ENCODE assay signal across 8 mouse cellular contexts in the genomic region with DNA sequence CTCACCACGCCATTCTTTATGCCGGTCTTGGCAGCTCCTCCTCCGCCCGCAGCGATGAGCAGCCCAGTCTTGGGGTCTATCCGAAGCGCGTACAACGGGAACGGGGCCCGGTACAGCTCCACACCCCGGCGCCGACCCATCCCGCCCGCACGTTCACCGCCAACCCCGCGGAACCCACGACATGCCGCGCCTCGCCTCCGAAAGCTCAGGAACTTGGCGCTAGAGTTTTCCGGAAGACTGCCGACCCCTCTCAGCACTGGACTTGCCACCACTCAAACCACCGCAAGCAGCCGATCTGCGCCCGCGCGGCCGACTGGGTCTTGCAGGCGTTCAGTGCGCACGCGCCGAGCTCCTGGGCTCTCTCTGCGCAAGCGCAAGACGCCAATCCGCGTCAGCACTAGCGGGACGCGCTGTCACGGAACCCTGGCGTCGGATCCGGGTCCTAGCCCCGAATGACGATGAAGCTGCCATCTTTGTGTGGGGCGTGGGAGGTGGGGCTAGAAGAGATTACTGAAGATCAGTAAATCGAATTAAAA. TPM values are rescaled to one million over a fixed set of nuclear protein-coding genes. Genes with fewer than 3 reads are reported as not detected.
DNase-seq lines count a peak whose midpoint lies in the region; ATAC-seq and TF ChIP-seq lines count a peak whose summit lies in the region.

Gene Preb, minus strand, starts transcription at position 396 of the 536 bp plus-strand sequence.

- peak within 1 kb of the TSS; percentile 78 for H3K27ac ChIP-seq in MEL (ENCODE audit: control insufficient read depth, low read depth, low read length)
- peak within 1 kb of the TSS; percentile 73 for H3K27ac ChIP-seq in cerebellum, adult 2 months (ENCODE audit: insufficient read depth, low read length)
- H3K27ac ChIP-seq in lung, embryonic 16.5 days (ENCODE audit: low read length), result peak within 1 kb of the TSS; percentile 85

- peak; percentile 78 to 82 for ATAC-seq in hematopoietic stem cell, adult 5-6 weeks (replicated peaks in 1 of 2; ENCODE audit: insufficient read depth in 1 of 2, low FRiP score in 2 of 2, low TSS enrichment in 1 of 2, low read depth in 1 of 2, poor library complexity in 2 of 2, severe bottlenecking in 2 of 2)
- peak; percentile 97 for ATAC-seq in lung, embryonic 16.5 days (ENCODE audit: low read depth)

- peaks cover 25% of the 10 kb centered on the region for H3K79me2 ChIP-seq in MEL (ENCODE audit: control insufficient read depth, insufficient read depth, low read length, poor library complexity)

- peak in 1 of 2 experiments; percentile 36; a peak in 1 of 4 replicates for TF ChIP-seq EP300 in MEL (IDR thresholded peaks at IDR 0.05; ENCODE audit: low read depth in 1 of 2, low read length in 2 of 2)

- peak within 1 kb of the TSS; percentile 94 for H3K9ac ChIP-seq in MEL (ENCODE audit: control insufficient read depth, low read depth, low read length, poor library complexity, severe bottlenecking)
- H3K9ac ChIP-seq in lung, embryonic 16.5 days (ENCODE audit: low read length), result peak within 1 kb of the TSS; percentile 81

- TF ChIP-seq RAD21 in MEL (IDR thresholded peaks at IDR 0.05; ENCODE audit: low read depth, low read length), result no peak

- H3K36me3 ChIP-seq in MEL (ENCODE audit: control insufficient read depth in 1 of 2, insufficient read depth in 2 of 2, low read length in 2 of 2), result peaks cover 4 to 31% of the 10 kb centered on the region in 2 experiments; a peak in 3 of 4 replicates
- peaks cover 16% of the 10 kb centered on the region for H3K36me3 ChIP-seq in lung, embryonic 16.5 days (ENCODE audit: control insufficient read depth, insufficient read depth, low read length)

- H3K4me3 ChIP-seq in MEL (ENCODE audit: control insufficient read depth in 1 of 2, insufficient read depth in 1 of 2, low read depth in 2 of 2, low read length in 2 of 2), result peak within 1 kb of the TSS; percentile 70 to 96
- H3K4me3 ChIP-seq in cerebellum, adult 2 months (replicated peaks; ENCODE audit: insufficient read depth, low read depth, low read length), result peak within 1 kb of the TSS; percentile 84
- H3K4me3 ChIP-seq in lung, embryonic 16.5 days (ENCODE audit: low read length), result peak within 1 kb of the TSS; percentile 69

- peak; percentile 99 for DNase-seq in MEL (ENCODE audit: low read depth, low spot score)
- DNase-seq in cerebellum, adult 2 months, result peak; percentile 99
- DNase-seq in forelimb bud, embryonic 11.5 days (ENCODE audit: low read depth, low spot score), result peak; percentile 99
- peak; percentile 92 for DNase-seq in layer of hippocampus, adult 9-10 months (ENCODE audit: low spot score)
- peak; percentile 99 for DNase-seq in ovary, postnatal 10 days (ENCODE audit: low spot score)
- DNase-seq in thymus, postnatal 10 days (ENCODE audit: low spot score in 2 of 2), result peak; percentile 96 to 99

- under 1% methylated on average over 56 of the region's 56 CpGs for WGBS in cerebellum, adult 2 months
- WGBS in lung, embryonic 16.5 days, result under 1% methylated on average over 56 of the region's 56 CpGs

- H3K4me1 ChIP-seq in MEL (ENCODE audit: control insufficient read depth in 1 of 2, insufficient read depth in 2 of 2, low read length in 2 of 2), result peaks cover 5 to 32% of the 10 kb centered on the region in 2 experiments
- peaks cover 26% of the 10 kb centered on the region for H3K4me1 ChIP-seq in cerebellum, adult 2 months (ENCODE audit: control insufficient read depth, insufficient read depth, low read length)
- peaks cover 15% of the 10 kb centered on the region for H3K4me1 ChIP-seq in lung, embryonic 16.5 days (replicated peaks; ENCODE audit: control insufficient read depth, insufficient read depth, low read length)

- H3K9me3 ChIP-seq in MEL (replicated peaks; ENCODE audit: insufficient read depth, low read length), result no peaks in the 10 kb centered on the region
- H3K9me3 ChIP-seq in lung, embryonic 16.5 days (ENCODE audit: control insufficient read depth, low read length), result no peaks in the 10 kb centered on the region

- no peaks in the 10 kb centered on the region for H3K27me3 ChIP-seq in MEL (ENCODE audit: control insufficient read depth in 1 of 2, insufficient read depth in 2 of 2, low read length in 2 of 2)
- H3K27me3 ChIP-seq in cerebellum, adult 2 months (ENCODE audit: control insufficient read depth, insufficient read depth, low read length), result no peaks in the 10 kb centered on the region
- H3K27me3 ChIP-seq in lung, embryonic 16.5 days (ENCODE audit: control insufficient read depth, insufficient read depth, low read depth, low read length), result no peaks in the 10 kb centered on the region

- peak within 1 kb of the TSS; percentile 81 for H3K4me2 ChIP-seq in lung, embryonic 16.5 days (ENCODE audit: low read depth, low read length)

- no peak for TF ChIP-seq CTCF in MEL (IDR thresholded peaks at IDR 0.05 in 2 of 3, conservative IDR thresholded peaks at IDR 0.05 in 1 of 3; ENCODE audit: control insufficient read depth in 1 of 3, insufficient read depth in 1 of 3, low read depth in 2 of 3, low read length in 3 of 3, poor library complexity in 1 of 3, severe bottlenecking in 1 of 3)
- no peak for TF ChIP-seq CTCF in cerebellum, adult 2 months (IDR thresholded peaks at IDR 0.05; ENCODE audit: borderline replicate concordance, insufficient read depth, low read depth, low read length)

- TF ChIP-seq POLR2A in MEL (IDR thresholded peaks at IDR 0.05; ENCODE audit: control insufficient read depth in 1 of 2, insufficient read depth in 1 of 2, low read depth in 1 of 2, low read length in 2 of 2, poor library complexity in 1 of 2), result peak; percentile 90 to 97
- TF ChIP-seq POLR2A in cerebellum, adult 2 months (IDR thresholded peaks at IDR 0.05; ENCODE audit: borderline replicate concordance, insufficient read depth, low read length), result peak; percentile 96

TF ChIP-seq in MEL, 35 proteins besides CTCF, POLR2A, EP300 and RAD21:
- TF ChIP-seq USF2 (IDR thresholded peaks at IDR 0.05; ENCODE audit: borderline replicate concordance in 1 of 2, insufficient read depth in 1 of 2, low read depth in 1 of 2, low read length in 2 of 2) (no peak), MYC (IDR thresholded peaks at IDR 0.05; ENCODE audit: low read depth, low read length) (0 out of 2 replicates have a peak, but pooled peaks have one; percentile 42), NRF1 (IDR thresholded peaks at IDR 0.05; ENCODE audit: insufficient read depth, low read depth, low read length, poor library complexity, severe bottlenecking) (peak; percentile 100), TAL1 (IDR thresholded peaks at IDR 0.05; ENCODE audit: low read length) (no peak), SIN3A (IDR thresholded peaks at IDR 0.05; ENCODE audit: low read length) (peak; percentile 92), BHLHE40 (IDR thresholded peaks at IDR 0.05; ENCODE audit: borderline replicate concordance, low read depth, low read length) (no peak), GABPA (IDR thresholded peaks at IDR 0.05; ENCODE audit: low read depth, low read length) (no peak), ZMIZ1 (IDR thresholded peaks at IDR 0.05; ENCODE audit: low read depth, low read length) (peak; percentile 98), MXI1 (IDR thresholded peaks at IDR 0.05; ENCODE audit: low read depth, low read length) (peak; percentile 64), SMC3 (IDR thresholded peaks at IDR 0.05; ENCODE audit: low read depth, low read length) (no peak), ZKSCAN1 (IDR thresholded peaks at IDR 0.05; ENCODE audit: low read depth, low read length) (no peak), POLR2AphosphoS2 (IDR thresholded peaks at IDR 0.05; ENCODE audit: low read length) (peak; percentile 94), TCF12 (IDR thresholded peaks at IDR 0.05; ENCODE audit: low read depth, low read length) (peak; percentile 74; the same call in 1 of the 2 replicates), ELF1 (IDR thresholded peaks at IDR 0.05; ENCODE audit: low read depth, low read length) (peak; percentile 89), MEF2A (IDR thresholded peaks at IDR 0.05; ENCODE audit: extremely low read depth, insufficient replicate concordance, low read depth, low read length, poor library complexity, severe bottlenecking) (no peak), KAT2A (conservative IDR thresholded peaks at IDR 0.05; ENCODE audit: low read depth, low read length) (peak; percentile 93), ZNF384 (IDR thresholded peaks at IDR 0.05; ENCODE audit: low read depth, low read length) (no peak), UBTF (IDR thresholded peaks at IDR 0.05; ENCODE audit: borderline replicate concordance, insufficient read depth, low read depth, low read length) (no peak), CHD2 (IDR thresholded peaks at IDR 0.05; ENCODE audit: low read length) (no peak), HCFC1 (IDR thresholded peaks at IDR 0.05; ENCODE audit: low read depth, low read length) (peak; percentile 97), GATA1 (IDR thresholded peaks at IDR 0.05; ENCODE audit: low read depth, low read length) (no peak), TBP (IDR thresholded peaks at IDR 0.05; ENCODE audit: low read depth, low read length) (peak; percentile 62; the same call in 1 of the 2 replicates), MAX (IDR thresholded peaks at IDR 0.05; ENCODE audit: low read length) (no peak), MAFK (IDR thresholded peaks at IDR 0.05; ENCODE audit: borderline replicate concordance, low read depth, low read length) (no peak), NELFE (IDR thresholded peaks at IDR 0.05; ENCODE audit: low read depth, low read length) (peak; percentile 99), USF1 (IDR thresholded peaks at IDR 0.05; ENCODE audit: low read depth, low read length) (peak; percentile 69), MAZ (IDR thresholded peaks at IDR 0.05; ENCODE audit: low read depth, low read length) (no peak), E2F4 (IDR thresholded peaks at IDR 0.05; ENCODE audit: borderline replicate concordance, low read depth, low read length) (no peak), ETS1 (IDR thresholded peaks at IDR 0.05; ENCODE audit: low read depth, low read length) (peak; percentile 6; the same call in 1 of the 2 replicates)

RNA-seq across cellular contexts. Expression of gene Preb, which starts in this region (rescaled TPM):
- 141 and 143 TPM in 2 replicates for total RNA-seq in MEL (2012; rRNA removed)
- 100 to 1,000 TPM in 1 of 2 experiments, not detected in 1; 247 TPM for polyA plus RNA-seq in MEL (2012; ENCODE audit: insufficient read depth in 1 of 2, insufficient read length in 2 of 2, low read depth in 1 of 2, low replicate concordance in 2 of 2, missing spikeins in 1 of 2)
- polyA plus RNA-seq in cerebellum, adult 2 months (2012; rRNA removed), result 228 and 241 TPM in 2 replicates
- 56.5 and 72.3 TPM in 2 replicates for total RNA-seq in hematopoietic stem cell, adult 5-6 weeks (2017)
- polyA plus RNA-seq in lung, embryonic 16.5 days (2015; fragmentation: Nextera tagmentation; extraction: Ambion mirVana), result 125 and 129 TPM in 2 replicates

Comparison
In these comparisons a context has a peak if more than half of its experiments do, and no peak if none do; other contexts are left out.
1. Peak in every context shown above with its lines: DNase-seq, ATAC-seq, H3K4me3 ChIP-seq and H3K27ac ChIP-seq.